Mouse (Mus musculus) brain, embryonic 14.5 days (tissue): ENCODE results near the gene Gm15517. TPM values are rescaled to one million over a fixed set of nuclear protein-coding genes. Genes with fewer than 3 reads are reported as not detected.

Experiments
- DNase-seq: peaks from one replicate; pipeline ENCODE4 v3.0.0-alpha.2; 2011; ENCODE audit warnings: low read depth
- CTCF ChIP-seq: fragments of 200-500 bp; IDR thresholded peaks from 2 replicates; pipeline ENCODE4 v1.5.1; 2012; ENCODE audit warnings: inconsistent platforms, mild to moderate bottlenecking, moderate library complexity, borderline replicate concordance; ENCODE audit not compliant: insufficient read depth, insufficient read length; ENCODE audit errors: extremely low read depth
- POLR2A ChIP-seq: fragments of 200-500 bp; IDR thresholded peaks from 2 replicates; pipeline ENCODE4 v1.6.1; 2012; ENCODE audit warnings: mild to moderate bottlenecking, inconsistent platforms, borderline replicate concordance; ENCODE audit not compliant: poor library complexity, insufficient read depth, insufficient read length, severe bottlenecking; ENCODE audit errors: extremely low read depth
- polyA plus RNA-seq: library from polyadenylated mRNA; depleted of rRNA; stranded (reverse); fragments of >200 nt; gene quantifications from 2 replicates; pipeline ENCODE4 v1.2.3, GENCODE M21; 2012; rRNA removed

Gene Gm15517
- polyA plus RNA-seq, 1 experiment, result 1.2 TPM

DNA sequence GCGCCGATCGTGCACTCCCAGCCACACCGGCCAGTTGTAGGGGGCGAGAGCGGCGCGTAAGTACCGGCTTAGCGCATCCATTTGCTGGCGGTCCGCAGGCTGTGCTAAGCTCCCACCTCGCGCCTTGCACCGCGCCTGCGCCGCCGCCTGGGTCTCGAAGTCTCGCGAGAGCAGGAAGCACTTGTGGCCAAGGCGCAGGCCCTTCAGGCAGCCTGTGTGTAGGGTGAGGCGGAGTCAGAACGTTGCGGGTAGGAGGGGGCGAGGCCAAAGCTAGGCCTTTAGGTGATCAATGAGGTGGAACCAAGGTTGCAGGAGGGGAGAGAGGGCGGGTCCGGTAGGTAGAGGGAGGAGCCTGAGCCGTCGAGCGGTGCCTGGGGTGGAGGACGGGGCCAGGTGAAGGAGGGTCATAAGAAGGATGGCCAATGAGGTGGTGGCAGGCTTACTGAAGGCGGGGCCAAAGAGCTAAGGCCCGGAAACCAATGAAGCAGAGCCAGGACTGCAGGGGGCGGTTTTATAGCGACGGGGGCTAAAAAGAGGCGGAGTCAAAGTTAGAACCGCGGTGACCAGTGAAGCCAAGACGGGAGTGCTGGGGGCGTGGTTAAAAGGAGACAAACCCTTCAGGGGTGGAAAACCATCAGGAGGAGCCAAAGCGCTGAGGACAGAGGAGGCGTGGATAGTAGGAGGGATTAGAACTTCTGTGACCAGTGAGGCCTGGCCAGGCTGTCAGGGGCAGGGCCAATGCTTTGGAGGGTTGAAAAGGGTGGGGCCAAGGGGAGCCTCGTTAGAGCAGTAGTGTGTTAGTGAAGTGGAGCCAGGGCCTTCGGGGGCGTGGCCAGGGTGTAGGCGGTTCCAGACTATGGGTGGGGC lies 43.8 kb downstream of the Gm15517 start:
- peak; percentile 97 for TF ChIP-seq POLR2A
- no peak; the same call in 1 of the 2 replicates for TF ChIP-seq CTCF
- DNase-seq, result peak; percentile 100

DNA sequence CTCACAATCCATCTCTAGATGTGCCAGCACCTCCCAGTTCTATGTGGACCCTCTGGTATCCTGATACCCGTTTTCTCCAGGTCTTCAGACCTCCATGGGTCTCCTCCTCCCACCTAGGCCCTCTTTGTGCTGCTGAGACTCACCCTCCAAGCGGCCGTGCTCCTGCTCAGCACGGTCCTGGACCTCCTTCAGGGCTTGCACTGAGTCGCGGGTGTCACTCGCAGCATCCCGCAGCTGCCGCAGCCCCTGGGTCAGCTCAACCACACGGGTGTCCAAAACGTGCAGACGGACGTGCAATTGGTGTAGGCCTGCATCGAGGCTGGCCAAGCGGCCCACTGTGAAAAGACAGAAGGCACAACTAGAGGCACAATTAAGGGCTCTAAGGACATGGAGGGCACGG lies 44.4 kb downstream of the Gm15517 start:
- no peak for TF ChIP-seq POLR2A
- no peak for DNase-seq

DNA sequence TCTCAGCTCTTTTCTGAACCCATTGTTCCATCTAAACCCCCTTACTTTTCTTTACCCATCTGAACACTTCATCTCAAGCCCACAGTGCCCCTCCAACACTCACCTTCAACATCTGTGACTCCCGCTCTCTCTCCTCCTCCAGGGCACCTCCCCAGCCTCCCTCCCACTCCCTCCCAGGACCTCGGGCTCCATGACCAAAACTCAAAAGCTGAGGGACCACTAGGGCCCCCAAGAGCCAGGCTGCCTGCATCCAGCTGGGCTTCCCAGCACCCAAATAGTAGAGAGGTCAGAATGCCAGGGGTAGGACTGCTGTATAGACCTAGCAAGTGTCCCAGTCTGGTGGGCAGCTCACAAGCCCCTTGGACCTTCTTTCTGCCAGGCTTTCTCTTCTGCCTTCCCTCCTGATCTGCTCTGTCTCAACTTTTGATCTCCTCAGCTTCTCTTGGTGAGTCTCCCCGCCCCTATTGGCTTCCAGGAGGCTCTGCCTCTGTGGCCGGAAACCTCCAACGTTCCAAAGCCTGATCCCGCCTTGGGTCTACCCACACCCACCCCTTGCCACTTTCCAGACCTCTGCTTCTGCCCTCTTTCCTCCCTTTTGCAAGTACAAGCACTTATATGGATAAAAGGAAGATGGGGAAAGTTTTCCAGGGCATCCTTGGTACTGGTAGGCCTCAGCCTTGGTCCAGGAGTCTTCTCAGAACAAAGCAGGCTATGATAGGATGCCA lies 45.4 kb downstream of the Gm15517 start, which contains the start of gene Clec11a:
TSS of gene Clec11a (minus strand) at position 387 of the 725 bp plus-strand sequence.
- DNase-seq, result no peak
- TF ChIP-seq POLR2A, result no peak

DNA sequence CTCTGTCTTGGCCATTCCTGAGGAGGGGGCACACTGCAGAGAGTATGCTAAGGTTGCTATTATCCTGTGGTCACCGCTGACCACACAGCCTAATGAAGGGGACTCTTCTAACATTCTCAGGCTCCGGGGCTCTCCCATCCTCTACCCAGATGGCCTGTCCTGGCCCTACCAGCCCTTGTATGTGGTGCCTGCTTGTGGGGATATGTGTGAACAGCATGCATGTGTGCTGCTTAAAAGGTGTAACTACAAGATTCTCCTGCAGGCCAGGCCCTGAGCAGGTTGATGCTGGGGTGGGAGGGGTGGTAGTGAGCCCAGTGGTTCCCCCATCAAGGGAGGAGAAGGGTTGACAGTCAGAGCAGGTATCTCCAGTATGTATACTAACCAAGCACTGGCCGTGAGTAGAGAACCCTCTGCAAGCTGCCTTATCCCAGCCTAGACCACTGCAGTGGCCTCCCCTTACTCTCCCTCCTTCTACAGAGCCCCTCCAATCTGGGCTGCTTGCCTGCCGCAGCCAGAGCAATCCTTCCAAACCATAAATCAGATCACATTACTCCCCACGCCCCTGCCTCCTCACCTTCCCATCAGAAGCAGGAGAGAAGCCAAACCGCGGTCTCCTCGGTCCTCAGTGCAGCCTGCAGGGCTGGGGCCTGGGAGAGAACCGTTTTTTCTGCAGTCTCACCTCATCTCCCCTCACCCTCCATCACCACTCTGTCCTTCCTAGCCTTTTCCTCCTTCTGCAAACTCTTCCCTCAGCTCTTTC lies 46.2 kb downstream of the Gm15517 start:
- DNase-seq, result no peak
- TF ChIP-seq POLR2A (no peak), CTCF (no peak)

DNA sequence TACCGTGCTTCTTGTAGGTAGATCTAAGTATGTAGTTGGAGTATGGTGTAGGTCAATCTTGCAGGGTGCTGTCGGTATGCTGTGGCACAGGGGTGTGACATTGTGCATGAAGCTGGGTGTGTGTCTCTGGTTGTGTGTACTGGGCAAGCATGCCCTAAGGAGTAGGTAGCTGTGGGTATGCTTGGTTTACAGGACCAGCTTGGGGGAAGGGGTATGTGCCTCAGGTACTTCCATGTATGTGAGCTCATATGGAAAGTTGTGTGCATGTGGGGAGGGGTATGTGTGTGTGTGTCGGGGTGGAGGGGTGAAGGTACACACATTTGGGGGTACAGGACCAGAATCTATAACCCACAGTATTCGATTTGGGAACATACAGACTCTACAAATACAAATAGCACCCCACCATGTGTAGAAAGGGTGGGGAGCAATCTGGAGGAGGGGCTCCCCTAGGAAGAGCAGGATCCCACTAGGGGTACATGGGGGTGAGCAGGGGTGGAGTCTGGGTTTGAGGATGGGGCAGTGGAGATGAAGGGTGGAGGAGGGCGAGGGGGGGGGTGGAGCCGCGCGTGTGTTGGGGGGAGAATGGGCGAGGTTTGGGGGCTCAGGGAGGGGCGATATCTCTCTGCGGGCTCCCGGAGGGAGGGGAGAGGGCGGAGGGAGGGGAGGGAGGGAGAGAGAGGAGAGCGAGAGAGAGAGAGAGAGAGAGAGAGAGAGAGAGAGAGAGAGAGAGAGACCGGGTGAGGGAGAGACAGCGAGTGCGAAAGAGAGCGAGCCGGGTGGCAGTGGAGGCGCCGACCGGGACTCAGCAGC lies 48.4 kb downstream of the Gm15517 start, which contains the start of gene Shank1:
TSS of gene Shank1 (plus strand) at position 779 of the 810 bp plus-strand sequence.
- TF ChIP-seq POLR2A, result no peak
- TF ChIP-seq CTCF, result no peak
- peak; percentile 67 for DNase-seq

DNA sequence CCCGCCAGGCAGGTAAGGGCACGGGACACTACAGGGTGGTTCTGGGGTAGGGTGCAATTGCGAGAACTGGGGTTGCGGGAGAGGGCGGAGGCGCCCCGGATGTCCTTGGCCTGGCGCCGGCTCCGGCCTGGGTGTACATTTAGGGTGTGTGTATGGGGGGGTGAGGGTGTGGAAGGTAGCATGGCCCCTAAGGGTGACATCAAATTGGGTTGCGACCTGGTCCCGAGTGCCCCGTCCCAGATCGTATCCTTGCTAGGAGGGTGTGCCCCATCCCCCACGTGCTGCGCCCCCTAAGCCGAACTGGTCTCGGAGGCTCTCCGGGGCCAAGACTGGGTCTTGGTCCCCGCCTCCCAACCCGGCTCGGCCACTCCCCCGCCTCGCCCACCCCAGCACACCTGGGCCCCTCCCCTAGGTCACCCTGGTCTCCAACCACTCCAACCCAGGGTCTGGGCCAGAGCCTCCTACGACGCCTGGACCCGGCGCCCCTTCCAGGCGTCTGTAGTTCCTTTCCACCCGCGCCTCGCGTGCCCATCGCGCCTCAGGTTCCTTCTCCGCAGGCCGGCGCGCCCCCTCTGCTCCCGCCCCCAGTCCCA lies 49.1 kb downstream of the Gm15517 start:
- no peak for TF ChIP-seq POLR2A
- TF ChIP-seq CTCF, result no peak
- DNase-seq, result no peak

DNA sequence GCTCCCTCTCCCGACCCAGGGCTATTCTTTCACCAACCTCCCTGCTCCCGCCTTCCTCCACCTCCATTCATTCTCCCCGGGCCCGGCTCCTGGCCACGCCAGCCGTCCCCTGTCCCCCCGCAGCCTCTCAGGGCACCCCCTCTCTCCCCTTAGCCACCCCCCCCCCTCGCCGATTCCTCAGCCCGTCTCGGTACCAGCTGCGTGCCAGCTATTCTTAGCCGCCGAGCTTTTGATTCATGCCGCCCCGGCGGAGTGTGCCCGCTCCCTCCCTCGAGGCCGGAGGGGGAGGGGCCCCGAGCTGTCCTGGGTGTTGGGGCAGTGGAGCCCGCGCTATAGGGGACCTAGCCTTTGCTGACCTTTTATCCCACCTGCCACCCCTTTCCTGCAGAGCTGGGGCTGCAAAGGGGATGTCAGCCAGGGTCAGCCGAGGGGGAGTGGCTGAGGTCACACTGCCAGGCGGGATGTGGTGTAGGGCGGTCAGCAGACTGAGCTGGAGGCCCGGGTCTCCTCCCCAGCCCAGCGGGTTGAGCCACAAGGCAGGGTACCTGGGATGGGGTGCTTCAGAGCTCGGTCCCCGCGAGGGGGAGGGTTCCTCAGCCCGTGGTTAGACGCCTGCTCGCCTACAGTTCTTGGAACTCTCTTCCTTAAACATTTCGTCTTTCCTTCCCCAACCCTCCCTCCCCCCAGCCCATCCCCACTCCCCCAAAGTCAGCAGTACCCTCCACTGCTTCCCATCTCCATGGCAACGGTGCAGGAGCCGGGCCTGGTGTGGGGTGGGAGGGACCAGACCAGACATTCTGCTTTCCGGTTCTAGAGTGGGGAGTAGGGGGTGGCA lies 49.8 kb downstream of the Gm15517 start:
- no peak for TF ChIP-seq CTCF
- TF ChIP-seq POLR2A, result no peak
- peak; percentile 67 for DNase-seq

Other genes with a start within 250 kb of the Gm15517 start
- gene Klk1b26, start 249.3 kb upstream of the Gm15517 start, polyA plus RNA-seq, result not detected in 2 replicates
- gene Klk1b27, start 209.2 kb upstream of the Gm15517 start, polyA plus RNA-seq, result 0.10 TPM in 2 replicates
- gene Klk1b21, start 159.1 kb upstream of the Gm15517 start, polyA plus RNA-seq, result not detected in 2 replicates
- not detected in 2 replicates for gene Klk1b22, start 148.8 kb upstream of the Gm15517 start, polyA plus RNA-seq
- not detected in 2 replicates for gene Klk1b16, start 124.7 kb upstream of the Gm15517 start, polyA plus RNA-seq
- 0.19 TPM in 1 of 2 replicates, not detected in the other for gene Klk1b24, start 73.2 kb upstream of the Gm15517 start, polyA plus RNA-seq
- not detected in 2 replicates for gene Klk1b3, start 63.3 kb upstream of the Gm15517 start, polyA plus RNA-seq
- not detected in 2 replicates for gene Klk1b4, start 54.0 kb upstream of the Gm15517 start, polyA plus RNA-seq
- not detected in 2 replicates for gene Klk1b5, start 45.5 kb upstream of the Gm15517 start, polyA plus RNA-seq
- 0.16 TPM in 1 of 2 replicates, not detected in the other for gene Klk1, start 36.1 kb upstream of the Gm15517 start, polyA plus RNA-seq
- gene Gm36864, start 25.3 kb upstream of the Gm15517 start, polyA plus RNA-seq, result not detected in 2 replicates
- 1.5 and 2.1 TPM in 2 replicates for gene 1700028J19Rik, start 14.8 kb upstream of the Gm15517 start, polyA plus RNA-seq
- gene 2410002F23Rik, start 14.7 kb upstream of the Gm15517 start, polyA plus RNA-seq, result 270 and 344 TPM in 2 replicates
- gene Acp4, start 4.1 kb upstream of the Gm15517 start, polyA plus RNA-seq, result not detected in 2 replicates
- 3.2 and 3.6 TPM in 2 replicates for gene Clec11a, start 45.5 kb downstream of the Gm15517 start, polyA plus RNA-seq
- 17.2 and 63.1 TPM in 2 replicates for gene Shank1, start 48.8 kb downstream of the Gm15517 start, polyA plus RNA-seq
- 35.5 and 41.6 TPM in 2 replicates for gene Syt3, start 122.7 kb downstream of the Gm15517 start, polyA plus RNA-seq
- 3.0 and 4.1 TPM in 2 replicates for gene 1700008O03Rik, start 124.4 kb downstream of the Gm15517 start, polyA plus RNA-seq
- 302 and 372 TPM in 2 replicates for gene Lrrc4b, start 167.6 kb downstream of the Gm15517 start, polyA plus RNA-seq
- gene Aspdh, start 203.9 kb downstream of the Gm15517 start, polyA plus RNA-seq, result 29.8 and 30.6 TPM in 2 replicates
- gene Josd2, start 206.5 kb downstream of the Gm15517 start, polyA plus RNA-seq, result 70.6 and 118 TPM in 2 replicates
- gene Emc10, start 235.1 kb downstream of the Gm15517 start, polyA plus RNA-seq, result 218 and 287 TPM in 2 replicates
- 31.7 and 47.3 TPM in 2 replicates for gene Fam71e1, start 235.1 kb downstream of the Gm15517 start, polyA plus RNA-seq